Mouse (Mus musculus) heart, postnatal 14 days (tissue): ENCODE results near the gene Lmx1a. TPM values are rescaled to one million over a fixed set of nuclear protein-coding genes. Genes with fewer than 3 reads are reported as not detected.

Source experiments
- DNase-seq, 2 experiments: peaks; one replicate each; pipeline ENCODE4 v3.0.0; 2021 to 2022
- intact Hi-C: fragments of 180-260 bp; cut with DNase I; formaldehyde crosslinking; loops from one replicate; pipeline ENCODE4 v1.15.1; 2025
- total RNA-seq, 2 experiments: library from RNA; stranded (reverse); gene quantifications; 2 replicates each; pipeline ENCODE4 v1.2.3; 2021

Lmx1a gene
- total RNA-seq, 2 experiments from 2014 or later = not detected

DNA sequence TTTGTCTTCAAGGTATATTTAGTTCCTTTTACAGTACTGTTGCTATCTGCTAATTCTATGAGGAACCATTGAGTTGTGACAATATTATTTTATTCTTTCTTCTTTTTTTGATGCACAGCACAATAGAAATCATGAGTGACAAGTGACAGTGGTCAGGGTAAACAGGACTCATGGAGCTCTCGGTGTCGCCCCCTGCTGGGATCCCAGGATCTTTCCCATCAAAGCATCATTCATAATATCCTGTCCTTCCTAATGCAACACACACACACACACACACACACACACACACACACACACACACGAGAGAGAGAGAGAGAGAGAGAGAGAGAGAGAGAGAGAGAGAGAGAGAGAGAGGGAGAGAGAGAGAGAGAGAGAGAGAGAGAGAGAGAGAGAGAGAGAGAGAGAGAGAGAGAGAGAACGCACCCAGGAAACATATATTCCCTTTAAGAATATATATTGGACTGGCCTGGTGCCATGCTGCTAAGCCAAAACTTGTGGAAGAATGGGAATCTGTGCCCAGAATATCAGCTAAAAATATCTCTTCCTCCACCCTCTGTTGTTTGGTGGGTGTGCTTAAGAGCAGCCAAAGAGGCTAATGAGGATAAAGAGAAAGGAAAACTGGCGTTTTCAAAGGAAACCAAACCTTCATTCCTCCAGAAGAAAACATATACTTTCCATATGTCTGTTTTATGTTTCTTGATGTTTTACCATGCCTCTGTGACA, 90.9 kb downstream of the Lmx1a start:
- DNase-seq = no peak
- intact Hi-C loops = loop anchor here (5.0 kb wide), 1 partner anchor 363 kb away; no protein-coding TSS in a partner anchor

DNA sequence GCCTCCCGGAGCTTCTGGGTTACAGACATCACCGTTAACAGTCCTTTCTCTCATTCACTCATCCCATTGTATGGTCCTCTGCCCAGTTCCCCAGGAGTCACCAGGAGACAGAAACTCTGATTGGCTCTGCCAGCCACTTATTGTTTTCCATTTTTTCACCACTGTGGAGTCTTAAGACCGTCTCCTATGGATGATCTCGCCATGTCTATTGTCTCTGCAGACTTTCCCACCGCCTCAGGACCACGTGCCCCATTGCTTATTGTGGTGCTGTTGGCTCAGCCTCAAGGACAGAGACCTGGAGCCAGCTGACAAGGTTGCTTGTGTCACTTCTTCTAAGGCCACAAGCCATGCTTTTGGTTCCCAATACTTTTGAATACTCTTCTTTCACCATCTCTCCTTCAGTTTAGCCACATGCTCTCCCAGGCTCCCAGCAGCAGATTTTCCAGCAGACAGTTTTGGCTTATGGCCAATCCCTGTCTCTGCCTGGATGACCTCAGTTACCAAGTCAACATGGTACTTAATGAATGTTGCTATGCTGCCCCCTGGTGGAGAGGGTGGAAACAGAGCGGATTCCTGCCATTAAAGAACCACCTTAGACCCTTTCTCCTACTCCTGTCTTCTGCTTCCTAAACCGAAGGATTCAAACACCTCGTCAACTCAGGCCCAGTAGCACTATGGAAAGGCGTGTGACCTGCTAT, 92.9 kb downstream of the Lmx1a start:
- intact Hi-C loops = loop anchor here (5.0 kb wide), 1 partner anchor 365 kb away; no protein-coding TSS in a partner anchor
- DNase-seq = peak; percentile 61 to 77

DNA sequence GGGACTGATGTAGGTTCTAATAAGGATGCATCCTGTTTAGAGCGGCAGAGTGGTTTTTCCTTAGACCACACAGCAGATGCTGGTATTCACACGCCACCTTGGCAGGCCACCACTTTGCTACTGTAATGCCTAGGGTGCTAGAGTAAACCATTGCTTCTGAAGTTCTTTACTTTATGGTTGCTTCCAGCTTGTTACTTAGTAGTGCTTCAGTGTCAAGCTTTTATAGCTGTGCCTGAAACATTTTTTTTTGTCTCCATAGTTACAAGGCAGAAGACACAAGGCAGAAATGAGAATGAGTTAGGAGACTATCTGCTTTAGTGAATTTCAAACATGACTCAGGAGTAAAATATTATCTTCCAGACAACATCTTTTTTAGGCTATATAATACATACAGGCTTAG, 95.0 kb downstream of the Lmx1a start:
- no peak for DNase-seq
- intact Hi-C loops = loop anchor here (5.0 kb wide), 1 partner anchor 367 kb away; no protein-coding TSS in a partner anchor

DNA sequence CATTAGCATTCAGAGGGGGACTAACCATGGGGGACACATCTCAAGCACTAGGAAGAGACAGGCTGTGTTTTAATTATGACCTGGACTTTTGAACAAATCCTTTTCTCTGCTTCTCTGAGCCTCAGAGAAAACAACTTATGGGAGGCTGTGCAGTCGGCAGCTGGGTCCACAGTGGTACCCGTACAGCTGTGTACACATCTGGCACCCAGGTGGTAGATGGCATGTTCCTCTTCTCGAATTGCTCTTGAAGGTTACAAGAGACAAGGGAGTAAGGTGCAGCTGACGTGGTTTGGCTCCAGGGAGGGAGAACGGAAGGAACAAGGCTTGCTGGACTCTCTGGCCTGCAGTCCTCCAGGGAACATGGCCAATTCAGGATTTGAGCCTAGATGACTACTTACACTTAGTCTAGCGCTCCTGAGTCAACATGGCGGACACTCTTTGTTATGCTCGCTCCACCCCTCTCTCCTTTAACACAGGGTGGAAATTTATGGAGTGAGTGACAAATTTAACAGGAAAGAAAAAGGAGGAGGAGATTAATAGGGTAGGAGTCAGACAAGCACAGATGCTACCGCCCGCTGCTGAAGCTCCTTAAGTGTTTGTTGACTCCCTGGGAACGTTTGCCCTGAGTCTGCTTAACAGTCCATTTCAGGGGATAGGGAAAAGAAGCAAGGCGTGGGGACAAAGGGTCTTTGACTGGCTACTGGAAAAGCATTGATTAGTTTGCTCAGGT, 99.8 kb downstream of the Lmx1a start:
- intact Hi-C loops = no loop called here
- no peak for DNase-seq

DNA sequence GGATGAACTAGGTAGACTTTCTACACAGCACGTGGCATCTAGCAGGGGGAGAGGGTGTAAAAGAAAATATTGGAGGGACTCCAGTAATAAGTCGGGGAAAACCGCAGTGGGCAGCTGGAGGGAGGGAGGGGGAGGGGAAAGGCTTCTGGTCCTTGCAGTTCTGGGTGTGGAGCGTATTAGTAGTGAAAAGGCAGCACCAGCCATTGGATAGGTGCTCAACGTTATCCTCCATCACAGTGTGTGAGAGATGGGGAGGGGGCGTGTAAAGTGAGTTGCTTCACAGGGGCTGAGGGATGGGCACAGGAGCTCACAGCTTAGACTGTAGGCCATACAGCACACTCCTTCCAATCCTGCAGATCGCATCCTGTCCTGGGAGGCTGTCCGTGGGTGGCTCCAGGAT, 100.4 kb downstream of the Lmx1a start:
- intact Hi-C loops = no loop called here
- DNase-seq = no peak

DNA sequence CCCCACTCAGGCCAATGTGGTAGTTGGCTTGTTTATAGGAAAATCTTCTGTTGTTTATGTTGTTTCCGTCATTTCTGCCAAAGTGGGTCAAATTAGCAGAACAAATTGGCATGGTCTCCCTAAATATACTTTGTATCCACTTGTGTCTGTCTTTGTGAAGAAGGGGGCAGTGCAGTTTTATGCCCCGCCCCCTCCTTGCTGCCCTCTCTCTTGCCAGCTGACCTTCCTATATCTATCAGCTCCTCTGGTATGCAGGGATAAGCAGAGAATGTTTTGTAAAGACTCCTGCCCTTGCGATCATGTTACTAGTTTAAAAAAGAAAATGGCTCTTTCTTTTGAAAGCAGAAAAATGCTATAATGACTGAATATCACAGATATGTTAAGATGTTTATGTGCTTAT, 101.7 kb downstream of the Lmx1a start:
- no peak for DNase-seq
- intact Hi-C loops = no loop called here

DNA sequence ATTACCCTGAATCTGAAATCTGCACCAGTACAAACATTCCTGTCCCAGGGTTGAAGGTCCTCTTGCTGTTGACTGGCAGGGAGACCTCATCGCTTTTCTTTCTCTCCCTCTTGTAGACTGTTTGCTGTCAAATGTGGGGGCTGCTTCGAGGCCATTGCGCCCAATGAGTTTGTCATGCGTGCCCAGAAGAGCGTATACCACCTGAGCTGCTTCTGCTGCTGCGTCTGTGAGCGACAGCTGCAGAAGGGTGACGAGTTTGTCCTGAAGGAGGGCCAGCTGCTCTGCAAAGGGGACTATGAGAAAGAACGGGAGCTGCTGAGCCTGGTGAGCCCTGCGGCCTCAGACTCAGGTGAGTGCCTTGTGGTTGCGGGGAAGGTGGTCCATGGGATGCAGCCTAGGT, 102.2 kb downstream of the Lmx1a start:
- no peak for DNase-seq
- intact Hi-C loops = no loop called here

DNA sequence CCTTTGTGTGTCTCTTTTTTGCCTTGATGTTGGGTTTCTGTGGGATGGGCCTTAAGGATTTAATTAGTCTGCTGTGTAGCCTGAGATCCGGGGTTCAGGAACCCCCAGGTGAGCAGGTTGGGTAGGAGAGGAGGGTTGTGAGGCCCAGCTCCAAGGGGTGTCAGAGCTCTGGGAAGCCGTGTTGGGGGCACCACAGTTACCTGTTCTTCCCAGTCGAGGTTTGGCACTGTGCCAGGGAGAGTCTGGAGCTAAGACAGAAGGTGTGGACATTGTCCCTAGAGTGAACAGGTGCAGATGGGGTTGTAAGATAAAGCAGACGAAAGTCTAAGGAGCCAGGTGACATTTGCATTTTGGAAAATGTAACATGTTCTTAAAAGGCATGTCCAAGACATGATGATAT, 112.9 kb downstream of the Lmx1a start:
- intact Hi-C loops = no loop called here

DNA sequence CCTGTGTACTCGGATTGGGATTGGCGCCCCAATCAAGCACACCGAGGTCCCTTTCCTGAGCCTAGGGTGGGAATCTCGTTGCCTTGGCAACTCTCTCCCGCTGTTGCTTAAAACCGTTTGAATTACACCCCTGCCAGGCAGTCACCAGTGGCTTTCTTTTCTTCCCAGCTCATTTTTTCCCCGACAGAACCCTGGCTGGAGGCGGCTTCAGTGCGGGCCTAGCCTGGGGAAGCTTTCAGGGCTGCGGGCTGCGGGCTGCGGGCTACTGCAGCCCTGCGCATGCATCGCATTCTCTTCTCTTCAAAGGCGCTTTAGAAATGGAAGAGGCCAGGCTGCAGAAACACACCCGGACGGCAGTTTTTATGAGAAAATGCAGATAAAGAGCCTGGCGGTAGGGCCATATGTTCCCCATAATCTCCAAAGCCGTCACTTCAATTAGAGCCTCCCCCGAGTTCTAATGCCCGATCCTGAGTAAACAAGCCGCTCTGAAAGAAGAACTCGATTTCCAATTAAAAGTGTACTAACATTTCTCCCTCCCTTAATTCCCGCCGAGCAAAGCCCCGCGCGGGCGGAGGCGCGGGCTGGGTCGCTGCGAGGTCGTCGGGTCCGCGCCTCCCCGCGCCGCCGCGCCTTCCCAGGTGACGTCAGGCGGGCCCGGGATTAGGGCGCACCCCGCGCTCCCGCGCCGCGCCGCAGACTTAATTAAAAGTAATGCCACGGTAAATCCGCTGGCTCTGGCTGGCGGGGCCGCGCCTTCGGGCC, 113.7 kb downstream of the Lmx1a start:
- intact Hi-C loops = no loop called here
- DNase-seq = peak; percentile 10 to 14

More for the DNA sequence above, 112.9 kb downstream of the Lmx1a start:
- DNase-seq = no peak

DNA sequence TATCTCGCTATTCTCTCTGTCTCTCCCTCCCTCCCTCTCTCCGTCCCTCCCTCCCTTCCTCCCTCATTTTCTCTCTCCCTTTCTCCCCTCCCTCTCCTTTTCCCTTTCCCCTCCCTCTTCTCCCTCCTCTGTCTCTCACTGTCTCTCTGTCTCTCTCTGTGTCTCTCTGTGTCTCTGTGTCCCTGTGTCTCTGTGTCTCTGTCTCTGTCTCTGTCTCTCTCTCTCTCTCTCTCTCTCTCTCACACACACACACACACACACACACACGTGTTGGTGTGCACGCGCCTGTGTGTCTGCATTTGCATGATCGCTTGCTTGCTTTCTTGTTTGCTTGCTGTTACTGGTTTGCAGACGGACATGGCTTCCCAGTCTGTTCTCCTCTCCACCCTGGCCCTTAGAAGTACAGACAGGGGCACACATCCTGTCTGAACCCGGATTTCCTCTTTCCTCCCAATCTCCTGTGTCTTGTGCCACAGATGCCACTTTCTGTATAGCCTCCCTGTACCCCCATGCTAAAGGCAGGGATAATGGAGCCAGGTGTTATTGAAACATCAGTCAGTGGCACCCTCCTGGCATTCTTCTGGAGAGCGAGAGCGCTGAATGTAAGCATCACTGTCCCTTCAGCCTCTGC, 114.4 kb downstream of the Lmx1a start:
- no peak for DNase-seq
- intact Hi-C loops = no loop called here

DNA sequence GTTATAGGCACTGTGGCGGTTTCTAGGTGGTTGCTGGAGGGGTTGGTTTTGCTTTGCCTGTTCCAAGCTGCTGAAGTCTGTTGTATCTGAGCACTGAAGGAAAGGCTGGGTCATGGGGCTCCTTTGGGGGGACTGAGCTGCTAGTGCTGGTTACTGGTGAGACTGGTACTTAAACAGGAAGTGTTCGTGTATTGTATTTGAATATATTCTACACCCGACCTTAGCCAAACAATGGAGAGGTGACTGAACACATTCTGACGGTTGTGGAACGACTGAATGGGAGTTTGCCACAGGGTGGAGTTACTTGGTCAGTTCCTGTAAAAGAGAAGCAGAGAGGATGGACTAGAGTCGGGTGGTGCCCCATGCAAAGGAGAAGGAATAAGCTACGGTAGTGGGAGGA, 115.8 kb downstream of the Lmx1a start:
- no peak for DNase-seq
- intact Hi-C loops = no loop called here

DNA sequence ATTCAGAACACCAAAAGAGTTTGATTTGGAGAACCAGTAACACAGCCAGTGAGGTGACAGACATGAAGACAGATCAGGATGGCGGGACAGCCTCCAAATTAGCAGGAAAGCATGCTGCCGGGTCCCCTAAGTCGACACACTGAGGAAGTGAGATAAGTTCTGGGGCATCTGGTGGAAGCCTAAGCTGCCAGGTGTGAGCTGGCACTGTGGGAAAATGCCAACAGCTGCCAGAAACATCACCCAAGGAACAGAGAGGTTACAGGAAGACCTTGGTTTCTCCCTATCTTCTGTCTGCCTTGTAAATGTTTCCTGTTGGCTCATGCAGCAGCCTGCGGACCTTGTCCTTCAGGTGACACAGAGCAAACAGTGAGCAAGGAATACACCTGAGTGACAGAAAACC, 122.1 kb downstream of the Lmx1a start:
- intact Hi-C loops = no loop called here
- DNase-seq = no peak

DNA sequence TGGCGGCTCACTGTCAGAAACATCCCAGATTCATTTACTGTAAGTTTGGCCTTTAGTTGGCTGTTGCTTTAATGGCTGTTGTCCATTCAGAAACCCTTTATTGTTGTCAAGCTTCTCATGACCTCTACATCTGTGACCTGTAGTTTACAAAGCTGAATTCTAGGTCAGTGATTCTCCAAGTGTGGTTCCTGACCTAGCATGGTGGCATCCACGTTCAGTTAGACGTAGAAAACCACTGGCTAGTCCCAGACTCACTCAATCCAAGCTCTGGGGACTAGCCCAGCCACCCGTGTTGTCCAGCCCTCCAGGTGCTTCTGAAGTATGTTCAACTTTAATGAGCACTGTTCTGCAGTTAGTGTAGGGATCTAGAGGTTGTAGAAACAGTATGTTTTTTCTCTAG, 126.1 kb downstream of the Lmx1a start:
- intact Hi-C loops = no loop called here
- no peak for DNase-seq

DNA sequence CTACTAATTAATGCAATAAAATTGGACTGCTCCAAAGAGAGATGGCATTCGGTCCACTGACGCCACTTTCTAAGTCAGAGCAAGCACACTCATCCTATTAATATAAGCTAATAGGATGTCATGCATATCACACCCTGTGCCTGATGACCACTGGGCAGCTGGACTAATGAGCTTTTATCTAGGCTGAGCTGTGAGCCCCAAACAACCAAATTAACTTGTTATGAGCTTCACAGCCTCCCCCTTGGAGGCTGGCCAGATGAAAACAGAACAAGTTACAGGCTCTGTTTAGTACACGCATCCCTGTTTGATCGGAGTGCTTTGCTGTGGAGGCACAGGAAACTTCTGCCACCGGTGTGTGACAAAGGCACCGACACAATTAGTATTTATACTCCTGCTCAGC, 128.0 kb downstream of the Lmx1a start:
- intact Hi-C loops = no loop called here
- no peak for DNase-seq

DNA sequence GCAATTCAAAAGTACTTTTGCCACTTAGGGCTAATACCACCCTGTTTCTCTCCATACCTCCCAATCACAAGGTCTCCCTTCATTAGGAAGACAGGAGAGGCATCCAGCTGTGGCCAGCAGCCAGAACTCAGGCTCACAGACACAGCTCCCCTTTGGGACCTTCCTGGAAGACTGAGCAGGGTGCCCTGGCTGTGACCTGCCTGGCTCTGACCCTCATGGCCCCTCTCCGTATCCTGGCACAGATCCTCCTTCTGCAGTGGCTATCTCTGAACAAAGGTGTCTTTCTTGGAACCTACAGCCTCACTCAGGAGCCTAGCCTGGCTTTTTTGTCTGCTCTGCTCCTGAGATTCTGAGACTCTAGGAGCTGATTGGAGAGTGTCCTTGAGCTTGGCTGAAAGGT, 128.6 kb downstream of the Lmx1a start:
- DNase-seq = no peak
- intact Hi-C loops = no loop called here

DNA sequence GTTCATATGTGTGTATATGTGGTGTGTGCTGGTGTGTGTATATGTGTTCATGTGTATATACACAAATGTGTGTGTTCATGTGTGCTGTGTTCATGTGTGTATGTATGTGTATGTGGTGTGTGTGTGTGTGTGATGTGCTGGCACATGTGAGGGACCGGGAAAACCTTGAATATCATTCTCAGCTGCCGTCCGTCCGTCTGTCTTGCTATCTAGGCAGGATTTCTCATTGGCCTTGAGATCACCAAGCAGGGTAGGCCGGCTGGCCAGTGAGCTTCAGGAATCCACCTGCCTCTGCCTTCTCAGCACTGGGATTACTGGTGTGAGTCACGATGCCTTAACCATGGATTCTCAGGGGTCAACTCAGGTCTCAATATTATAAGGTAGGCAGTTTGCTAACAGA, 131.0 kb downstream of the Lmx1a start:
- intact Hi-C loops = no loop called here
- DNase-seq = no peak

DNA sequence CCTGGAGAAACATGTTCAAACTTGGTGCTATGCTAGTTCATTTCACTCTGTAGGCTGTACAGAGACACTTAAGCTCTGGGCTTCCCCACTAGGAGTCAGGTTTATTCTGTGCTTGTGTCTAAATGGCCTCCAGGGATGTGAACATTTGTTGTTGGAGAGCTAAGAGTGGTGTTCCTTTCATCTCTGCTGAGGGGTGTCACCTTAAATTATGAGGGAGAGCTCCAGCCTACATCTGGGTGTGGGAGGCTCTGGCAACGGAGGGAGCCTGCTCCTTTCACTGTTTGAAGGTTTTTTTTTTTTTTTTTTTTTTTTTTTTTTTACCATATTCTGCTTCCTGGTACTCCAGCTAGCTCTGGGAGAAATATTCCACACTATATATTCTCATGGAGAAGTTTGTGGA, 132.1 kb downstream of the Lmx1a start:
- no peak for DNase-seq
- intact Hi-C loops = no loop called here

DNA sequence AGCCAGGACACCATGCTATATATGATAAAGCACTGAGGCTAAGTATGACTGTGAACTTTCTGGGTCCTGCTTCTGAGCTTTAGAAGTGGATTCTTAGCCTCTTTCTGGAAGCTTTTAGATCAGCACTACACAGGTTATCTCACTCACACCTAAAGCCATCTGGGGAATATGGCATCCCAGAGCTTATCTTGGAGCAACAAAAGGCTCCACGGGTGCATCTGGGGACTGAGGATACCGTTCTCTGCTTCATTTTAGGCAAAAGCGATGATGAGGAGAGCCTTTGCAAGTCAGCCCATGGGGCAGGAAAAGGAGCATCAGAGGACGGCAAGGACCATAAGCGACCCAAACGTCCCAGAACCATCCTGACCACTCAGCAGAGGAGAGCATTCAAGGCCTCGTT, 141.3 kb downstream of the Lmx1a start:
- intact Hi-C loops = no loop called here
- DNase-seq = no peak

DNA sequence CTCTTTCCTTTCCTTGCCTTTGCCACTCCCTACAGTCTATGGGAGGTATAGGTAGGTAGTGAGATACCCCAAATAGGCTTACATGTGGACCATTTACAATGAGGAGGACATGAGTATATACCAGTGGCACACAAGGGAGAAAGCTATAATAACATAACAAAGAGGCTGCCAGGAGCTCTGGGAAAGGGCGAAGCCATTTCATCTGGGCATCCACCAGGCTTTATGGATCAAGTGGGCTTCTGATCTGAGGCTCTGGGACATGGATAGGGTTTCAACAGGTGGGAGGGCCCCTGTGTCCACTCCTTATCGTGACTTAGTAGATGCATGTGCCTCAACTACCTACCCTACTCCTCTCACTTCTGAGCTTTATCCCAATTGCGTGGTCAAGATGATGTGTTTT, 142.6 kb downstream of the Lmx1a start:
- no peak for DNase-seq
- intact Hi-C loops = no loop called here

DNA sequence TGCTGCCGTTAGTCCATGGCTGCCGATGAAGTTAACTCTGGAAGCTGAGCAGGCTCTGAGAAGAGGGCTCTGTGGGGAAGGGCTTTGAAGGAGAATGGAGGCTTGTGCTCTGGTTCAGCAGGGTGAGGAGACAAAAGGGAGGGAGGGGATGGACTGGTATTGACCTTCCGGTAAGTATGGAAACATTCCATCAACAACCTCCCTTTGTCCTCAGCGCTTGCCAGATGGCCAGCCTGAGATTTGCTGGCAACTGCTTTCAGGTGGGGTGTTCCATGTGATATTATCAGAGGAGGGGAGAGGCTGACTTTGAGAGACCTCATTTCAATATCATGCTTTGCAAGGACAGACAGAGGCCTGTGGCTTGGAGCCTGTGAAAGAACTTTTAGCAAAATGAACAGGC, 165.8 kb downstream of the Lmx1a start:
- intact Hi-C loops = no loop called here
- DNase-seq = no peak
